Mouse (Mus musculus) ES-E14 (cell line): ENCODE data around the gene A730049H05Rik. TPM values are rescaled to one million over a fixed set of nuclear protein-coding genes. Genes with fewer than 3 reads are reported as not detected.

Experiments
- DNase-seq: peaks from one replicate; pipeline ENCODE4 v3.0.0-alpha.2; 2013; ENCODE audit warnings: low read depth, low spot score
- H3K27ac ChIP-seq: 2 replicates; pipeline ENCODE4 v1.5.1; 2012; ENCODE audit warnings: low read depth, mild to moderate bottlenecking, low read length, moderate library complexity, mixed read lengths; ENCODE audit not compliant: poor library complexity, insufficient read depth, severe bottlenecking
- H3K36me3 ChIP-seq: 2 replicates; pipeline ENCODE4 v1.6.1; 2012; ENCODE audit warnings: mild to moderate bottlenecking, low read length, moderate library complexity, mixed read lengths; ENCODE audit not compliant: control insufficient read depth, poor library complexity, insufficient read depth, severe bottlenecking
- H3K4me1 ChIP-seq, 2 experiments: fragments of 150-350 bp in 1 of 2; sonication (generic) in 1 of 2; 2 replicates each; pipeline ENCODE4 v1.6.1; 2012; ENCODE audit warnings: low read length in 2 of 2, mild to moderate bottlenecking in 1 of 2, mixed read lengths in 1 of 2; ENCODE audit not compliant: control insufficient read depth in 2 of 2, insufficient read depth in 2 of 2, poor library complexity in 1 of 2
- H3K4me3 ChIP-seq, 2 experiments: fragments of 150-350 bp in 1 of 2; sonication (generic) in 1 of 2; 2 replicates each; pipeline ENCODE4 v1.5.1; 2012; ENCODE audit warnings: low read length in 2 of 2, low read depth in 1 of 2, mild to moderate bottlenecking in 1 of 2, mixed read lengths in 1 of 2; ENCODE audit not compliant: insufficient read depth in 1 of 2, poor library complexity in 1 of 2, severe bottlenecking in 1 of 2
- H3K9ac ChIP-seq: 2 replicates; pipeline ENCODE4 v1.6.1; 2012; ENCODE audit warnings: low read depth, mild to moderate bottlenecking, low read length, mixed read lengths; ENCODE audit not compliant: poor library complexity, insufficient read depth, severe bottlenecking
- H3K9me3 ChIP-seq: fragments of 150-350 bp; sonication (generic); 2 replicates; pipeline ENCODE4 v1.6.1; 2012; ENCODE audit warnings: low read depth, mild to moderate bottlenecking, low read length; ENCODE audit not compliant: control insufficient read depth, insufficient read depth
- CHD2 ChIP-seq: IDR thresholded peaks from 2 replicates; pipeline ENCODE4 v1.6.1; 2014; ENCODE audit warnings: mild to moderate bottlenecking, low read depth, low read length, inconsistent platforms
- HCFC1 ChIP-seq: IDR thresholded peaks from 2 replicates; pipeline ENCODE4 v1.6.1; 2012; ENCODE audit warnings: low read length, inconsistent platforms, borderline replicate concordance; ENCODE audit not compliant: insufficient read depth
- MAFK ChIP-seq: IDR thresholded peaks from 2 replicates; pipeline ENCODE4 v1.6.1; 2014; ENCODE audit warnings: mild to moderate bottlenecking, low read depth, low read length, inconsistent platforms; ENCODE audit not compliant: insufficient read depth
- ZC3H11A ChIP-seq: IDR thresholded peaks from 2 replicates; pipeline ENCODE4 v1.6.1; 2012; ENCODE audit warnings: low read depth, mild to moderate bottlenecking, inconsistent platforms, low read length, borderline replicate concordance
- ZNF384 ChIP-seq: IDR thresholded peaks from 2 replicates; pipeline ENCODE4 v1.6.1; 2012; ENCODE audit warnings: low read depth, low read length, inconsistent platforms
- in situ Hi-C, 2 experiments: fragments of 600-800 bp; cut with MboI; formaldehyde crosslinking; loops; one replicate each; pipeline ENCODE4 v1.15.1; 2025; ENCODE audit warnings: low sequenced_read_pairs in 2 of 2, inconsistent platforms in 1 of 2; ENCODE audit not compliant: unreplicated experiment in 2 of 2
- total RNA-seq: library from RNA; depleted of rRNA; stranded (reverse); fragments of 300-350 nt; gene quantifications from 2 replicates; pipeline ENCODE4 v1.2.3, GENCODE M21; 2012

The A730049H05Rik gene
- total RNA-seq, 1 experiment: 2.5 TPM

GRCm38 (mm10) chr6:92804254-92804971 is 11.9 kb upstream of the A730049H05Rik start:
- Histone ChIP-seq H3K9ac (no peak overlapping the region), H3K9me3 (no peaks in the 10 kb centered on the region), H3K4me1 (peaks cover 0 to 2% of the 10 kb centered on the region in 2 experiments; a peak in 1 of 4 replicates), H3K36me3 (no peaks in the 10 kb centered on the region), H3K4me3 (no peak overlapping the region), H3K27ac (no peak overlapping the region)
- no peak for DNase-seq
- no peak for TF ChIP-seq MAFK
- TF ChIP-seq ZNF384: no peak
- no peak for TF ChIP-seq CHD2
- TF ChIP-seq ZC3H11A: no peak
- no peak for TF ChIP-seq HCFC1
- in situ Hi-C loops: no loop called here

- in situ Hi-C loops: no loop called here
- no peaks in the 10 kb centered on the region for H3K9me3 ChIP-seq
- H3K27ac ChIP-seq: no peak overlapping the region
- no peak overlapping the region for H3K9ac ChIP-seq
- peaks cover 4 to 5% of the 10 kb centered on the region in 2 experiments; a peak in 2 of 4 replicates for H3K4me1 ChIP-seq
- H3K36me3 ChIP-seq: no peaks in the 10 kb centered on the region
- no peak for TF ChIP-seq ZC3H11A
- no peak for TF ChIP-seq CHD2
- TF ChIP-seq HCFC1: no peak
- TF ChIP-seq ZNF384: no peak
- TF ChIP-seq MAFK: no peak
- no peak overlapping the region for H3K4me3 ChIP-seq
- DNase-seq: no peak
These were observed 6.5 kb upstream of the A730049H05Rik start for GRCm38 (mm10) chr6:92809818-92810217.

- H3K4me1 ChIP-seq: peaks cover 4 to 5% of the 10 kb centered on the region in 2 experiments; a peak in 2 of 4 replicates
- H3K9ac ChIP-seq: no peak overlapping the region
- TF ChIP-seq MAFK (no peak), CHD2 (no peak), ZNF384 (no peak)
- no peak overlapping the region for H3K4me3 ChIP-seq
- no peak overlapping the region for H3K27ac ChIP-seq
- in situ Hi-C loops: no loop called here
- no peak for DNase-seq
- no peaks in the 10 kb centered on the region for H3K36me3 ChIP-seq
- H3K9me3 ChIP-seq: no peaks in the 10 kb centered on the region
These were observed 5.7 kb upstream of the A730049H05Rik start for GRCm38 (mm10) chr6:92810628-92811027.

GRCm38 (mm10) chr6:92811566-92811965 is 4.7 kb upstream of the A730049H05Rik start:
- in situ Hi-C loops: no loop called here
- no peaks in the 10 kb centered on the region for H3K9me3 ChIP-seq
- no peak for DNase-seq
- H3K27ac ChIP-seq: no peak overlapping the region
- H3K9ac ChIP-seq: no peak overlapping the region
- TF ChIP-seq ZNF384 (no peak), CHD2 (no peak), HCFC1 (no peak), MAFK (no peak), ZC3H11A (no peak)
- H3K4me3 ChIP-seq: no peak overlapping the region
- no peaks in the 10 kb centered on the region for H3K36me3 ChIP-seq
- peaks cover 4 to 8% of the 10 kb centered on the region in 2 experiments; a peak in 2 of 4 replicates for H3K4me1 ChIP-seq
